Mouse (Mus musculus) embryo, embryonic 10 days (tissue): ENCODE data around the gene Kras.
A peak's percentile ranks its signal among the peaks of the same experiment; 100 is the strongest.

ENCODE experiments used
- DNase-seq: peaks from one replicate; pipeline ENCODE4 v3.0.0-alpha.2; 2015; ENCODE audit warnings: low spot score

The Kras gene

GRCm38 (mm10) chr6:145250185-145250791 is at the start of gene Kras:
Gene Kras, minus strand, starts transcription at chr6:145250239.
- peak; percentile 96 for DNase-seq

DNA sequence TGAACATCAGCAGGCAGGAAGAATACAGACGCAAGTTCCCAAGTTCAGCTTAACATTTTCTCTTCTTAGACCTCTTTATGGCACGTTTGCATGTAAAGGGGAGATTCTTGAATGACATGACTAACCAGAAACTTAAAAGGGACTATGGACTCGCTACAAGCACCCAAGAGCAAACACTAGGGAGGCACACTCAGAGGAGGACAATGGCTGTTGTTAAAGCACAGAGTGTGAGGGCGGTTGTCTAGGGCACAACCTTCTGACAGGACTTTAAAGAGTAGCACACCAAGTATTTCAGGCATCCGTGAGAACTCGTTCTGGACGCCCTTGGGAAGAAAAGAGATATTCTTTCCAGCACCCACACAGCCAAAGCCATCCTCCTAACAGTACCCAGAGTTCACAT is 47.6 kb upstream of the Kras start:
- DNase-seq, result peak; percentile 3

- peak; percentile 2 for DNase-seq
Observed at GRCm38 (mm10) chr6:145296979-145297378, 46.9 kb upstream of the Kras start.

DNA sequence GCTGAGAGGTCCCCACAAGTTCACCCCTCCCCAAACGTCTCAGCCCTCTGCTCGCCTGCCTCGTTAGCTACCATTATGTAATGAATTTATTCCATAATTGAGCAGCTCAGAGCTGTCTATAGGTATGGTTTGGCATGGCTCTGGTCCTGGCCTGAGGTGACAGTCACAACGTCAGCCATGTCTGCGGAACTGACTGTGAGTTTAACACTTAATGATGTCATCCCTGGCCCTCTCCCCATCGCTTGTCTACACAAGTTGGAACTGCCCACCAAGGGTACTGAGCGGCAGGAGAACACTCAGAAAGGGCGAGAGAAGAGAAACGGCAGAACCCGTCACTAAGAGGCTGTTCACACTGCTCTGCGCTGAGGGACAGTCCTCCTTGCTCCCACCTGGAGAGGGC is 45.1 kb upstream of the Kras start:
- DNase-seq, result no peak

GRCm38 (mm10) chr6:145293156-145293555 is 43.1 kb upstream of the Kras start:
- no peak for DNase-seq

DNA sequence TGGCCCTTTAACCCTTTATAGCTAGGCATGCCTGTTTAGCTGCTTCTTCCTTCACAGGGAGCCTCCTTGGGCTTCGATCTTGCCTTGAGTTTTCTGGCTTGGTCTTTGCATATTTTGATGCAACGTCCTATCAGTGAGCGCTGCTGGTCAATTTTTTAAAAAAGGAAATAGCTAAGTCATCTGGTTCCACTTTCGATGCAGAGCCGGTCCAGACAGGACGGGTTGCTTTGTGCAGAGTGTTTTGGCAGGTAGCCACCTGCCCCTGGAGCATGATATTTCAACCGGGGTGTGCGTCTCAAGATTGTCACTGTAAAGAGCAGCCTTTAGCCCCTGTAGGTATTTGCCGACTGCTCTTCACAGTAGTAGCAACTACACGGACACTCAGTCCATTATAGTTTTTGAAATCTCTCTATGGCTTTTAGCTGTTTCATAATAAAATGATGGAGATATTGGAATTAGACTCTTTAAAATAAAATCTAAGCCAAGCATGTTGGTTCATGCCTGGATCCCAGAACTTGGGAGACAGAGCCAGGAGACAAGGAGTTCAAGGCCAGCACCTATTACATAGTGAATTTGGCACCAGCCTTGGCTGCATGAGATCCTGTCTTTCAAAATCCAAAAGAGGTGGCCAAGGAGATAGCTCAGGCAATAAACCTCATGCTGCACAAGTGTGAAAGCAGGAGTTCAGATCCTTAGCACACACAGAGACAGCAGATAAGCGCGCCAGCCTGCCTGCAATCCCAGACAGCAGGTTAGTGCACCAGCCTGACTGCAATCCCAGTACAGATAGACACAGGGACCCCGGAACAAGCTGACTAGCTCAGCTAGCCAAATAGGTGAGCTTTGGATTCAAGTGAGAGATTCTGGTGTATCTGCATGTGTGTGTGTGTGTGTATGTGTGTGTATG is 41.6 kb upstream of the Kras start:
- DNase-seq, result no peak

GRCm38 (mm10) chr6:145285656-145286055 is 35.6 kb upstream of the Kras start:
- no peak for DNase-seq

GRCm38 (mm10) chr6:145284286-145284685 is 34.2 kb upstream of the Kras start:
- DNase-seq, result no peak

DNA sequence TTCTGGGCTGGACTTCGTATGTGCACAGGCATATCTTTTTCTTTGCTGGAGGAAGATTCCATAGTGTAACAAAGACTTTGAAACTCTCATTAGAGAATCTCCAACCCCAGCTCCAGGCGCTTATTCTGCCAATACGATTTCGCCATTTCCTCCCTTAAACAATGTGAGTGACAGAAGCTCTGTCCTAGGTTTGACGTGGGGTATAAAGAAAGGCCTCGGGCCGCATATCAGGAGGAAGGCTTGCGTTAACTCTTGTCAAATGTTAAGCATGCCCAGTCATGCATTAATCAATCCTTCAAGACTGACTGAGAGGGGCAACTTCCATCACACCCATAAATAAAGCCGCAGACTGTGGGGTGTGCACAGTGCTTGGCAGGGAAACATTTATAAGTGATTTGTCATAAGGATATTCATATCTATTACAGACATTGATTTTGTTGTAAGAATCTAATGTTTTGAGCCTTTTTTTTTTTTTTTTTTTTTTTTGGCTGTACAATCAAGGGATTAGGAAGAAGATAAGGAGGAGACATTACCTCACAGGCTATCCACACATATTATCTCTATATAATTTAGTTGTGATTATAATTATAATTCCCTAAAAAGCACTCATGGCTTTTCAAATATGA is 27.2 kb upstream of the Kras start:
- DNase-seq, result no peak

- DNase-seq, result peak; percentile 92
Observed at GRCm38 (mm10) chr6:145276265-145276780, 26.3 kb upstream of the Kras start.

DNA sequence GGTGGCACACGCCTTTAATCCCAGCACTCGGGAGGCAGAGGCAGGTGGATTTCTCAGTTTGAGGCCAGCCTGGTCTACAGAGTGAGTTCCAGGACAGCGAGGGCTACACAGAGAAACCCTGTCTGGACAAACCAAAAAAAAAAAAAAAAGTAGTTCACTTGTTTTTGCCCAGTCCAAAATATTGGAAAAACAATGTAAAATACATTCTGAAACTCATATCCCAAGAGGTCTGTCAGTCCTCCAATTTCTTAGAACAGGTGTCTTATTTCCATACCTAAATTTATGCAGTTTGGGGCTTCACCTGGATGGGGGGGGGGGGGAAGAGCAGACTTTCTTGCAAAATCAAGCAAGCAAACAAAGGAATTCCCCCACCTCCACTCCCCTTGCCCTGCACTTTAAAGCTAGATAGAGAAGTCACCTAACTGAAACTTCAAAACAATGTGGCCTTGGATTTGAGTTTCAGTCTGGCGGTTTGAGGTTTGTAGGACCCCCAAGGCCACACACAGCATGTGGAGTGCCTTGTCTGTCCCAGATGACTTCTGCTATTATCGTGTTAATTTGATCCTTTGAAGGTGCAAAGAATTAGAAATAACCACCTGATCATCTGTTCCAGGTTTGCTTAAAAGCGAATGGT is 25.7 kb upstream of the Kras start:
- DNase-seq, result no peak

- DNase-seq, result no peak
Observed at GRCm38 (mm10) chr6:145273971-145274620, 24.1 kb upstream of the Kras start.

DNA sequence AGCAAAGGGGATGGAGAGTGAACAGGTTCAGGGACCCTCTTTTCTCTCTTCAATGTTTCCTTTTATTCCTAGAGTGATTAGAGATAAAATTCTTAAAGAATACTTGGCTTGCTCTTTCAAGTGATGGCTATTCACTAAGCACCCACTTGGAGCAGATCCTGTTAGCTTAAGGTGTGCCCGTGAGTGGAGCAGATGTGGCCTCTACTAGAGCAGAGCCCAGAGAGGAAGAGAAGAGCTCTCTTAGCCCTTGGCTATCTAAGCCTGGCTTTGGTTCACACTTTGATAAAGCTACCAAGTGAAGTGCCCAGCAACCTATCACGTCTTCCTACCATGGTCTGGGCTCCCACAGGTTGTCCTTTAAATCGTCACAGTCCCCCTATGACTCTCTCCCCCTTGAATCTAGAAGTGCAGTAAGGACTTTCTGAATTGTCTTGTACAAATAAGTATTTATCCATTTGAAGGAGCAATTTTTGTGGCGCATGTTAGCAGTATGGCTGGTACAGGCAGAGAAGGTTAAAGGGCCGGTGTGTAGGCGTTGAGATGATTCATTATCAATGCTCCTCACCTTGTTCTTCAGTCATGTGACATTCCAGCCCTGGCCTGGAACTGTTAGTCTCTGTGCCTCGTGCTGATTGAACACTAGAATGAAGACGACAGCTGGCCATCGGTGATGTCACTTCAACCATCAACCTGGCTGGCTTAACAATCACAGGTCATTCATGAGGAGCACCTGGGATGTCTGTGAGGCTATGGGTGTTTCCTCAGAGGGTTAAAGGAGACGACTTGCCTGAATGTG is 22.3 kb upstream of the Kras start:
- DNase-seq, result no peak

GRCm38 (mm10) chr6:145269313-145269845 is 19.3 kb upstream of the Kras start:
- no peak for DNase-seq

GRCm38 (mm10) chr6:145267692-145268091 is 17.7 kb upstream of the Kras start:
- DNase-seq, result no peak

- DNase-seq, result no peak
Observed at GRCm38 (mm10) chr6:145262314-145262713, 12.3 kb upstream of the Kras start.

GRCm38 (mm10) chr6:145256701-145257073 is 6.6 kb upstream of the Kras start:
- DNase-seq, result no peak

DNA sequence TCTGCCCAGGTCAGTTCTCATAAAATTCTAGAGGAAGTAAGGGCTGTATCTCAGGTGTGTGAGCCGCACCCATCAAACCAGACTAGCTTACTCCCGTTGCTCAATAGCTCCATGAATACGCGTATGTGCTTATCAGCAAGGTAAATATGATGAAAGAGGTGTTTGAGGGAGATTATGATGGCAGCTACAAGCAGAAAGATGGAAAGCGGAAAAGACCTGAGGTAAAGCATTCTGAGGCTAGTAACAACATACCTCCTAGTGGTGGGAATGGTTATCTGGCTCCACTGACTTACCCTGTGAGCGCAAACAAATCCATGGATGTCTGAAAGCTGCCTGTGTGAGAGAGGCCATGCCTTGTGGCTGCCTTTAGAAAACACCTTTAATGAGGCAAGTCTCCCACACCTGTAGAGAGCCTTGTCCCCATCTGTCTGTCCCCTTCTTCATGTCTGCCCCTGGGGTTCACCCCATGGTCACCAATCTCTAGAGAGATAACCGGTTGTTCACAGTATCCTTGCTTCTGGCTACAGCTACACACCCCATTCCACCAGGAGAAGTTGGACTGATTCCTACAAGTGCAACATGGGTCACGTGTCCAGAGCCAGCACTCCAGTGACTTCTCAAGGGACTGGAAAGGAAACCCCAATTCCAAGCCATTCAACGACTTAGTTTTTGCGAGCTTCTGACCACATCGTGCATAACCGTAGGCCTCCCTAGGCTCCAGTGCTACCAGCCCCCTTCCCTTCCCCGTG is 6.1 kb upstream of the Kras start:
- no peak for DNase-seq

GRCm38 (mm10) chr6:145250820-145251219 is 781 bp upstream of the Kras start:
- no peak for DNase-seq
